ENCODE assay signal across 12 mouse cellular contexts in the genomic region with DNA sequence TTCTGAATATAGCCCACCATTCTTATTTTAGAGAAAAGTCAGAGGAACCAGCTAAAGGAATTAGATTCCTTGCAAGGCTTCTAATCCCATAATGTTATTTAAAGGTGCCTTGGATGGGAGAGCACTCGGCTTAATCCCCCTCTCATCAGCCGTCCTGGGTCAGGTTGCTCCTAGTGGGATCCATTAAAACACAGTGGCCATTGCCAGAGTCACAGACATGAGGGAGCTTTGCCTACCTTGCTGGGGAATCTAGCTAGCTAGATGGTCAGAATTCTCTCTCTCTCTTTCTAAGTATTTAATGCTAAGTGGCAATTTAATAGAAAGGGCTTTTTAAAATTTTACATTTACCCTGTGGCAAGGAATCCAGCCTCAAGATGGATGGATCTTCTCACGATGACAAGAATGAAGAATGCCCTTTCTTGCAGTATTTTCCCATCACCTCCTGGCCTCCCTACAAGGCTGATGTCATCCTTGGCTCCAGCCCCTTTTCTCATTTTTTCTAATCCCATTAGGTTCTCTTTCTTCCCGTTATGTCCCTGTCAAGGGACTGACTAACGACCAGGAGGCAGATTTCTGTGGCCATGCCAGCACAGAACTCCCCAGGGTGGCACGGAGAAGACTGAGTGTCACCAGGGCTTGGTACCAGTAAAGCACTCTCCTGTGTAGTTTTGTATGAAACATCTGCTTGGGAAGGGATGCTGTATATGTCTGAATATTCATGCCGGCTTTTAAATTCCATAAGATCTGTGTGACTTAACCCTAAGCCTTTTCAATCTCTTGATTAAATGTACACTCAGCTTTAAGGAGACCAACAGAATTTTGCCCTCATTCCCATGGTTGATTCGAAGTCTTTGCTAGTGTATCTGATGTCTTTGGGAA.
DNase-seq lines count a peak whose midpoint lies in the region; ATAC-seq and TF ChIP-seq lines count a peak whose summit lies in the region.
"Had no signal": no experiment of that assay in that cellular context is flagged by ENCODE, and none has a peak within 500 bp of the region (broad histone marks: within the 10 kb centered on the region; RNA-seq: fewer than 3 reads in every experiment).

No protein-coding gene starts in this region.

- TF ChIP-seq CTCF in cerebellum, adult 2 months (IDR thresholded peaks at IDR 0.05; ENCODE audit: borderline replicate concordance, insufficient read depth, low read depth, low read length) = no peak
- TF ChIP-seq CTCF in hindbrain, postnatal 0 days (IDR thresholded peaks at IDR 0.05; ENCODE audit: low read depth) = no peak

- H3K27me3 ChIP-seq in cerebellum, adult 2 months (ENCODE audit: control insufficient read depth, insufficient read depth, low read length) = no peaks in the 10 kb centered on the region; the same call in 1 of the 2 replicates
- H3K27me3 ChIP-seq in hindbrain, postnatal 0 days (ENCODE audit: insufficient read depth, low read length) = no peaks in the 10 kb centered on the region
- H3K27me3 ChIP-seq: heart, embryonic 15.5 days; kidney, embryonic 15.5 days; lung, embryonic 15.5 days had no signal

- no peak overlapping the region for H3K4me3 ChIP-seq in cerebellum, adult 2 months (replicated peaks; ENCODE audit: insufficient read depth, low read depth, low read length)
- no peak overlapping the region for H3K4me3 ChIP-seq in hindbrain, postnatal 0 days (ENCODE audit: low read length)
- H3K4me3 ChIP-seq: heart, embryonic 15.5 days; kidney, embryonic 15.5 days; lung, embryonic 15.5 days had no signal

- no peaks in the 10 kb centered on the region for H3K4me1 ChIP-seq in cerebellum, adult 2 months (ENCODE audit: control insufficient read depth, insufficient read depth, low read length)
- H3K4me1 ChIP-seq in hindbrain, postnatal 0 days (ENCODE audit: insufficient read depth, low read length) = peaks cover 9% of the 10 kb centered on the region; the same call in 1 of the 2 replicates
- H3K4me1 ChIP-seq: heart, embryonic 15.5 days; kidney, embryonic 15.5 days; lung, embryonic 15.5 days had no signal

- DNase-seq in cerebellum, postnatal 10 days = peak; percentile 53 to 61
- no peak for DNase-seq in cerebellum, adult 2 months
- DNase-seq in retina, postnatal 1 day = peak; percentile 11
- DNase-seq in retina, embryonic 14.5 days (ENCODE audit: low spot score) = no peak
- peak; percentile 62 for DNase-seq in hindbrain, postnatal 0 days (ENCODE audit: low spot score)
- DNase-seq in natural killer cell, adult 2 months (ENCODE audit: low spot score in 2 of 2) = no peak
- DNase-seq in yolk sac, embryonic 10.5 days (ENCODE audit: low spot score) = no peak
- no peak for DNase-seq in cerebellum, adult 8-10 months
- DNase-seq: B cell, adult 2 months had no signal

- no peak overlapping the region for H3K27ac ChIP-seq in cerebellum, adult 2 months (ENCODE audit: insufficient read depth, low read length)
- H3K27ac ChIP-seq in hindbrain, postnatal 0 days = peak overlapping the region; percentile 45; the same call in 1 of the 2 replicates
- H3K27ac ChIP-seq: heart, embryonic 15.5 days; kidney, embryonic 15.5 days; lung, embryonic 15.5 days had no signal

- H3K9ac ChIP-seq in hindbrain, postnatal 0 days (replicated peaks; ENCODE audit: low read length) = no peak overlapping the region
- H3K9ac ChIP-seq: heart, embryonic 15.5 days; kidney, embryonic 15.5 days; lung, embryonic 15.5 days had no signal

- no peaks in the 10 kb centered on the region for H3K36me3 ChIP-seq in hindbrain, postnatal 0 days (ENCODE audit: insufficient read depth, low read length)
- H3K36me3 ChIP-seq: heart, embryonic 15.5 days; kidney, embryonic 15.5 days; lung, embryonic 15.5 days had no signal

- WGBS in cerebellum, adult 2 months = 14% methylated on average over 8 of the region's 8 CpGs
- 23% methylated on average over 8 of the region's 8 CpGs for WGBS in hindbrain, postnatal 0 days

- no peak overlapping the region for H3K4me2 ChIP-seq in hindbrain, postnatal 0 days (ENCODE audit: low read depth, low read length)
- H3K4me2 ChIP-seq: heart, embryonic 15.5 days; kidney, embryonic 15.5 days; lung, embryonic 15.5 days had no signal

- no peaks in the 10 kb centered on the region for H3K9me3 ChIP-seq in hindbrain, postnatal 0 days (ENCODE audit: low read length)
- H3K9me3 ChIP-seq: heart, embryonic 15.5 days; kidney, embryonic 15.5 days; lung, embryonic 15.5 days had no signal

- peak; percentile 69 for ATAC-seq in hindbrain, postnatal 0 days

- no peak for TF ChIP-seq POLR2A in cerebellum, adult 2 months (IDR thresholded peaks at IDR 0.05; ENCODE audit: borderline replicate concordance, insufficient read depth, low read length)

Comparison
In these comparisons a context has a peak if more than half of its experiments do, and no peak if none do; other contexts are left out.
1. DNase-seq: peak in cerebellum, postnatal 10 days (2 of 2), retina, postnatal 1 day (single experiment) and hindbrain, postnatal 0 days (single experiment); none in cerebellum, adult 2 months (0 of 2), retina, embryonic 14.5 days (single experiment), natural killer cell, adult 2 months (0 of 2), yolk sac, embryonic 10.5 days (single experiment) and cerebellum, adult 8-10 months (single experiment).